Mouse (Mus musculus) CH12.LX (cell line): Measurements from ENCODE around the gene Zbtb6. TPM values are rescaled to one million over a fixed set of nuclear protein-coding genes. Genes with fewer than 3 reads are reported as not detected.

Source experiments
- DNase-seq: peaks from one replicate; pipeline ENCODE4 v3.0.0-alpha.2; 2013; ENCODE audit errors: extremely low read depth
- H3K27ac ChIP-seq: 2 replicates; pipeline ENCODE4 v1.5.1; 2012; ENCODE audit warnings: low read depth, mild to moderate bottlenecking, control low read depth, moderate library complexity; ENCODE audit not compliant: insufficient read depth
- H3K27me3 ChIP-seq: replicated peaks from 2 replicates; pipeline ENCODE3; 2012; ENCODE audit warnings: inconsistent platforms
- H3K36me3 ChIP-seq, 2 experiments: replicated peaks in 1 of 2; 2 replicates each; pipeline versions ENCODE3 to v1.6.1; 2012; ENCODE audit warnings: inconsistent platforms in 1 of 2, low read length in 1 of 2, mild to moderate bottlenecking in 1 of 2, mixed read lengths in 1 of 2, moderate library complexity in 1 of 2; ENCODE audit not compliant: control insufficient read depth in 1 of 2, insufficient read depth in 1 of 2
- H3K4me1 ChIP-seq, 2 experiments: 2 replicates each; pipeline ENCODE4 v1.6.1; 2012; ENCODE audit warnings: inconsistent platforms in 1 of 2, moderate library complexity in 1 of 2; ENCODE audit not compliant: insufficient read depth in 2 of 2, control insufficient read depth in 1 of 2
- H3K4me2 ChIP-seq: 2 replicates; pipeline ENCODE4 v1.6.1; 2012; ENCODE audit warnings: low read depth, mild to moderate bottlenecking, control low read depth; ENCODE audit not compliant: poor library complexity, insufficient read depth, severe bottlenecking
- H3K4me3 ChIP-seq, 3 experiments: fragments of 150-350 bp in 1 of 3; sonication (generic) in 1 of 3; replicated peaks in 1 of 3; 2 replicates each; pipeline versions ENCODE3 to v1.5.1; 2011 to 2012; ENCODE audit warnings: low read depth in 2 of 3, low read length in 2 of 3, mild to moderate bottlenecking in 2 of 3, moderate library complexity in 2 of 3, control low read depth in 1 of 3, improper control_type of control experiment in 1 of 3, inconsistent platforms in 1 of 3, mixed read lengths in 1 of 3; ENCODE audit not compliant: poor library complexity in 1 of 3
- H3K79me2 ChIP-seq: replicated peaks from 2 replicates; pipeline ENCODE4 v1.6.1; 2012; ENCODE audit warnings: mild to moderate bottlenecking, moderate library complexity; ENCODE audit not compliant: control insufficient read depth, poor library complexity, insufficient read depth, severe bottlenecking; ENCODE audit errors: extremely low read depth
- H3K9ac ChIP-seq: 2 replicates; pipeline ENCODE4 v1.6.1; 2012; ENCODE audit warnings: low read depth, mild to moderate bottlenecking, control low read depth, moderate library complexity; ENCODE audit not compliant: insufficient read depth
- H3K9me3 ChIP-seq: replicated peaks from 2 replicates; pipeline ENCODE3; 2012; ENCODE audit warnings: low read length, inconsistent platforms, mixed read lengths
- BHLHE40 ChIP-seq: IDR thresholded peaks from 2 replicates; pipeline ENCODE4 v1.6.1; 2011; ENCODE audit warnings: mild to moderate bottlenecking, low read depth, low read length, improper control_type of control experiment
- CHD1 ChIP-seq: IDR thresholded peaks from 2 replicates; pipeline ENCODE4 v1.6.1; 2012; ENCODE audit warnings: low read depth, low read length, improper control_type of control experiment, inconsistent platforms
- CTCF ChIP-seq, 2 experiments: IDR thresholded peaks in 1 of 2; conservative IDR thresholded peaks in 1 of 2; 2 replicates each; pipeline ENCODE4 v1.5.1; 2011 to 2012; ENCODE audit warnings: low read depth in 2 of 2, low read length in 2 of 2, improper control_type of control experiment in 1 of 2, inconsistent platforms in 1 of 2, mild to moderate bottlenecking in 1 of 2, moderate library complexity in 1 of 2
- E2F4 ChIP-seq: IDR thresholded peaks from 2 replicates; pipeline ENCODE4 v1.6.1; 2011; ENCODE audit warnings: low read depth, low read length, improper control_type of control experiment; ENCODE audit not compliant: insufficient replicate concordance
- HCFC1 ChIP-seq: IDR thresholded peaks from 2 replicates; pipeline ENCODE4 v1.6.1; 2012; ENCODE audit warnings: low read depth, mild to moderate bottlenecking, inconsistent platforms, low read length, improper control_type of control experiment
- IRF4 ChIP-seq: IDR thresholded peaks from 2 replicates; pipeline ENCODE4 v1.6.1; 2014; ENCODE audit warnings: low read depth, mild to moderate bottlenecking, inconsistent platforms, low read length, improper control_type of control experiment
- KAT2A ChIP-seq: IDR thresholded peaks from 2 replicates; pipeline ENCODE4 v1.6.1; 2012; ENCODE audit warnings: low read length, improper control_type of control experiment, inconsistent platforms; ENCODE audit not compliant: insufficient replicate concordance
- MAZ ChIP-seq: IDR thresholded peaks from 2 replicates; pipeline ENCODE4 v1.6.1; 2012; ENCODE audit warnings: low read depth, mild to moderate bottlenecking, inconsistent platforms, low read length, improper control_type of control experiment, moderate library complexity
- MYC ChIP-seq: IDR thresholded peaks from 2 replicates; pipeline ENCODE4 v1.6.1; 2011; ENCODE audit warnings: low read depth, mild to moderate bottlenecking, improper control_type of control experiment, low read length
- NELFE ChIP-seq: IDR thresholded peaks from 2 replicates; pipeline ENCODE4 v1.6.1; 2011; ENCODE audit warnings: low read depth, low read length, improper control_type of control experiment
- POLR2A ChIP-seq: IDR thresholded peaks from 2 replicates; pipeline ENCODE4 v1.6.1; 2011; ENCODE audit warnings: low read depth, mild to moderate bottlenecking, improper control_type of control experiment, low read length
- RAD21 ChIP-seq: IDR thresholded peaks from 2 replicates; pipeline ENCODE4 v1.6.1; 2011; ENCODE audit warnings: low read depth, mild to moderate bottlenecking, low read length, improper control_type of control experiment, moderate library complexity
- SMC3 ChIP-seq: IDR thresholded peaks from 2 replicates; pipeline ENCODE4 v1.6.1; 2011; ENCODE audit warnings: low read depth, low read length, improper control_type of control experiment
- UBTF ChIP-seq: IDR thresholded peaks from 2 replicates; pipeline ENCODE4 v1.6.1; 2012; ENCODE audit warnings: low read depth, mild to moderate bottlenecking, inconsistent platforms, low read length, improper control_type of control experiment, moderate library complexity
- USF2 ChIP-seq: conservative IDR thresholded peaks from 2 replicates; pipeline ENCODE4 v1.6.1; 2011; ENCODE audit warnings: low read depth, low read length, improper control_type of control experiment
- ZC3H11A ChIP-seq: IDR thresholded peaks from 2 replicates; pipeline ENCODE4 v1.6.1; 2012; ENCODE audit warnings: low read depth, mild to moderate bottlenecking, inconsistent platforms, low read length, improper control_type of control experiment
- ZNF384 ChIP-seq: IDR thresholded peaks from 2 replicates; pipeline ENCODE4 v1.6.1; 2012; ENCODE audit warnings: low read depth, low read length, improper control_type of control experiment, inconsistent platforms
- dilution Hi-C: fragments of 300-500 bp; cut with MboI; formaldehyde crosslinking; loops from 2 replicates; pipeline ENCODE4 v1.14.3; 2020; ENCODE audit warnings: low sequenced_read_pairs; ENCODE audit not compliant: extremely low pct_unique_long_range_greater_than_20kb, extremely low pct_ligation_motif_present
- in situ Hi-C: fragments of 300-500 bp; cut with MboI; formaldehyde crosslinking; loops from 3 replicates; pipeline ENCODE4 v1.14.3; 2019; ENCODE audit warnings: low sequenced_read_pairs, low pct_ligation_motif_present, low pct_unique_long_range_greater_than_20kb, mixed read lengths
- polyA plus RNA-seq: library from polyadenylated mRNA; unstranded; fragments of >175 nt; gene quantifications from 2 replicates; pipeline ENCODE4 v1.2.1, GENCODE M21; 2012; ENCODE audit warnings: low read depth; ENCODE audit not compliant: insufficient read length
- total RNA-seq, 2 experiments: library from RNA; depleted of rRNA; stranded (reverse); fragments of 300-350 nt in 1 of 2; fragments of >200 nt in 1 of 2; gene quantifications; 2 replicates each; pipeline ENCODE4 v1.2.3; 2012 to 2014

Zbtb6 gene
- total and polyA plus RNA-seq, 3 experiments: 6.7 to 23.3 (median 9.2) TPM

DNA sequence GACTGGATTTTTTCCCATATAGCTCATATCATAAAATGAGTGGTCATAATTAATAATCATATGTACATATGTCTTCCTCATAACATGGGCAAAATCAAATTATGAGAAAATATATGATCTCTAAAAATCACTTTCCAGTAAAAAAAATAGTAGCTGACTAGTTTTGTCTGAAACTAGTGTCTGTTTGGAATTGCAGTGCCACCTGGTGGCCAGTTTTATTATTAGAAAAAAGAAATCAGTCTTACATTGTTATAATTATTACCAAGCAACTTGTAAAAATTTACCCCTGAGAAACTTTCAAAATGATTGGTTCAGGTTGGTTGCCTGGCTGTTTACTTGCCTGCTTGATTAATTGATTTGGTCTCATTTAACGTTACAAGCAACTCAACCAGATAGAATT, 42.4 kb upstream of the Zbtb6 start:
- no peak overlapping the region for H3K27ac ChIP-seq
- H3K27me3 ChIP-seq: no peaks in the 10 kb centered on the region
- H3K9ac ChIP-seq: no peak overlapping the region
- peak; percentile 38 for DNase-seq
- no peaks in the 10 kb centered on the region; the same call in 1 of the 2 replicates for H3K79me2 ChIP-seq
- H3K4me1 ChIP-seq: no peaks in the 10 kb centered on the region
- in situ Hi-C loops: no loop called here
- peaks cover 32 to 57% of the 10 kb centered on the region in 2 experiments for H3K36me3 ChIP-seq
- TF ChIP-seq UBTF: no peak
- peak in 1 of 2 experiments; percentile 74; a peak in 3 of 4 replicates for TF ChIP-seq CTCF (conservative IDR thresholded peaks at IDR 0.05 in 1 of 2, IDR thresholded peaks at IDR 0.05 in 1 of 2; ENCODE audit: low read depth in 2 of 2, low read length in 2 of 2)
- TF ChIP-seq MAZ: no peak
- TF ChIP-seq BHLHE40: no peak
- TF ChIP-seq ZNF384: peak; percentile 92
- peak; percentile 55 for TF ChIP-seq SMC3
- no peak for TF ChIP-seq HCFC1
- peak; percentile 76 for TF ChIP-seq RAD21
- TF ChIP-seq, all 38 proteins: peak for 4
- Histone ChIP-seq H3K9me3 (no peaks in the 10 kb centered on the region), H3K4me3 (no peak overlapping the region), H3K4me2 (no peak overlapping the region)
- dilution Hi-C loops: no loop called here

- H3K4me1 ChIP-seq: no peaks in the 10 kb centered on the region
- in situ Hi-C loops: no loop called here
- no peak overlapping the region for H3K9ac ChIP-seq
- H3K4me3 ChIP-seq: no peak overlapping the region
- TF ChIP-seq NELFE (no peak), CHD1 (no peak), E2F4 (no peak), USF2 (no peak), MYC (no peak), KAT2A (no peak), ZNF384 (no peak), POLR2A (no peak), IRF4 (no peak), ZC3H11A (no peak), UBTF (no peak)
- no peak overlapping the region for H3K27ac ChIP-seq
- H3K4me2 ChIP-seq: no peak overlapping the region
- no peaks in the 10 kb centered on the region for H3K27me3 ChIP-seq
- H3K9me3 ChIP-seq: no peaks in the 10 kb centered on the region
- H3K79me2 ChIP-seq: no peaks in the 10 kb centered on the region; the same call in 1 of the 2 replicates
- dilution Hi-C loops: no loop called here
- peaks cover 23 to 48% of the 10 kb centered on the region in 2 experiments for H3K36me3 ChIP-seq
- DNase-seq: no peak
Measured at GRCm38 (mm10) chr2:37484165-37484564, 41.2 kb upstream of the Zbtb6 start.
